Mouse (Mus musculus) cortical plate, adult 2 months (tissue): ENCODE results near the gene Krt76.

ENCODE experiments used
- CTCF ChIP-seq: fragments of 200-500 bp; IDR thresholded peaks from 2 replicates; pipeline ENCODE4 v1.5.1; 2011; ENCODE audit warnings: mild to moderate bottlenecking, control low read depth, low read length; ENCODE audit not compliant: insufficient read depth; ENCODE audit errors: extremely low read depth
- POLR2A ChIP-seq: fragments of 200-500 bp; IDR thresholded peaks from 2 replicates; pipeline ENCODE4 v1.6.1; 2011; ENCODE audit warnings: mild to moderate bottlenecking, low read length, control low read depth; ENCODE audit not compliant: insufficient read depth; ENCODE audit errors: extremely low read depth

DNA sequence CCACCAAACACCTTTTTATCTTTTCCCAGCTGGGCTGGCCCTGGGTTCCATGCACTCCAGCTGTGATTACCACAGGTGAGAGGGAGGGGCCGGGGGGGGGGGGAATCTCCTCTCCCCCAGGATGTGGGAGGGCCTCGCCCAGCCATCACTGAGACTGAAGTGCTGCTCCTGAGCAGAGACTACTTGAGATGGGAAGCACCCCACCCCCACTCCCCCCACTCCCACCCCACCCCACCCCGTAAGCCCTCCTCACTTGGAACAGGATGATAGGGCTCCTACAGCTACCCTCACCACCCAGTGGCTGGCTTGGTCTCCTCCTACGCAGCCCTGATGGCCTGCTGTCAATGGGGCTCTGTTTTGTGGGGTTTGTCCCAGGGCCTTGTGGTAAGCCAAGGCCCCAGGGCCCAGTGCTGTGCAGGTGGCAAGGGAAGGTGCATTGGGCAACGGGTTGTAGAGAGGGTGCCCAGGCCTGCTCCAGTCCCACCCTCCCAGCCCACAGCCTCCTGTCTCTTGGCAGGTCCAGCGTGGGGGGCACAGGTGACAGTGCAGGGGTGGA lies 47.6 kb upstream of the Krt76 start, which contains the start of gene Krt79:
- TF ChIP-seq CTCF, result no peak
- TF ChIP-seq POLR2A, result no peak
